Mouse (Mus musculus) embryo, embryonic 9.5 days (tissue): ENCODE measurements at regions not wholly inside any gene's neighbourhood (a gene's known extent, or its start where the extent isn't known, plus 50 kb on each side); places are given as distances from the start of the nearest gene placed in this dataset.

Experiments
- DNase-seq: peaks from one replicate; pipeline ENCODE4 v3.0.0-alpha.2; 2017; ENCODE audit errors: extremely low spot score

- no peak for DNase-seq
Measured at GRCm38 (mm10) chr15:63553597-63553996, 291.4 kb downstream of the Gsdmc2 start.

- DNase-seq, result no peak
Measured at GRCm38 (mm10) chr15:63532337-63533055, 312.5 kb downstream of the Gsdmc2 start.

GRCm38 (mm10) chr15:63527318-63527717, 317.7 kb downstream of the Gsdmc2 start:
- DNase-seq, result no peak

GRCm38 (mm10) chr15:63526820-63527219, 318.2 kb downstream of the Gsdmc2 start:
- no peak for DNase-seq

- no peak for DNase-seq
Measured at GRCm38 (mm10) chr15:63517301-63517700, 327.7 kb downstream of the Gsdmc2 start.

GRCm38 (mm10) chr15:63500453-63500852, 344.5 kb downstream of the Gsdmc2 start:
- DNase-seq, result no peak

GRCm38 (mm10) chr15:63498483-63498882, 346.5 kb downstream of the Gsdmc2 start:
- no peak for DNase-seq

- no peak for DNase-seq
Measured at GRCm38 (mm10) chr15:63497207-63497606, 347.8 kb downstream of the Gsdmc2 start.

- no peak for DNase-seq
Measured at GRCm38 (mm10) chr15:63484910-63485309, 360.1 kb downstream of the Gsdmc2 start.

GRCm38 (mm10) chr15:63484217-63484887, 360.6 kb downstream of the Gsdmc2 start:
- peak; percentile 5 for DNase-seq

- no peak for DNase-seq
Measured at GRCm38 (mm10) chr15:63479270-63479805, 365.6 kb downstream of the Gsdmc2 start.

GRCm38 (mm10) chr15:63466916-63467315, 378.1 kb downstream of the Gsdmc2 start:
- DNase-seq, result no peak

GRCm38 (mm10) chr15:63452529-63452928, 392.4 kb downstream of the Gsdmc2 start:
- DNase-seq, result no peak

- no peak for DNase-seq
Measured at GRCm38 (mm10) chr15:63446288-63446687, 398.7 kb downstream of the Gsdmc2 start.

GRCm38 (mm10) chr15:63445016-63445415, 400.0 kb downstream of the Gsdmc2 start:
- no peak for DNase-seq

GRCm38 (mm10) chr15:63442146-63442780, 402.7 kb downstream of the Gsdmc2 start:
- no peak for DNase-seq

GRCm38 (mm10) chr15:63412649-63413048, 432.3 kb downstream of the Gsdmc2 start:
- DNase-seq, result no peak

GRCm38 (mm10) chr15:63411771-63412118, 433.2 kb downstream of the Gsdmc2 start:
- no peak for DNase-seq

GRCm38 (mm10) chr15:63410994-63411770, 433.8 kb downstream of the Gsdmc2 start:
- DNase-seq, result no peak

- DNase-seq, result no peak
Measured at GRCm38 (mm10) chr15:63400445-63400844, 444.5 kb downstream of the Gsdmc2 start.

- DNase-seq, result no peak
Measured at GRCm38 (mm10) chr15:63400011-63400410, 445.0 kb downstream of the Gsdmc2 start.

GRCm38 (mm10) chr15:63397485-63397884, 447.5 kb downstream of the Gsdmc2 start:
- DNase-seq, result no peak
